Mouse (Mus musculus) olfactory bulb, adult 2 months (tissue): ENCODE results near the gene Ldb1.

Experiments
- CTCF ChIP-seq: fragments of 200-500 bp; IDR thresholded peaks from 2 replicates; pipeline ENCODE4 v1.5.1; 2012; ENCODE audit warnings: low read depth, mild to moderate bottlenecking, low read length, moderate library complexity; ENCODE audit not compliant: insufficient read depth
- POLR2A ChIP-seq: fragments of 200-500 bp; IDR thresholded peaks from 2 replicates; pipeline ENCODE4 v1.6.1; 2012; ENCODE audit warnings: mild to moderate bottlenecking, low read depth, low read length, moderate library complexity; ENCODE audit not compliant: insufficient read depth

DNA sequence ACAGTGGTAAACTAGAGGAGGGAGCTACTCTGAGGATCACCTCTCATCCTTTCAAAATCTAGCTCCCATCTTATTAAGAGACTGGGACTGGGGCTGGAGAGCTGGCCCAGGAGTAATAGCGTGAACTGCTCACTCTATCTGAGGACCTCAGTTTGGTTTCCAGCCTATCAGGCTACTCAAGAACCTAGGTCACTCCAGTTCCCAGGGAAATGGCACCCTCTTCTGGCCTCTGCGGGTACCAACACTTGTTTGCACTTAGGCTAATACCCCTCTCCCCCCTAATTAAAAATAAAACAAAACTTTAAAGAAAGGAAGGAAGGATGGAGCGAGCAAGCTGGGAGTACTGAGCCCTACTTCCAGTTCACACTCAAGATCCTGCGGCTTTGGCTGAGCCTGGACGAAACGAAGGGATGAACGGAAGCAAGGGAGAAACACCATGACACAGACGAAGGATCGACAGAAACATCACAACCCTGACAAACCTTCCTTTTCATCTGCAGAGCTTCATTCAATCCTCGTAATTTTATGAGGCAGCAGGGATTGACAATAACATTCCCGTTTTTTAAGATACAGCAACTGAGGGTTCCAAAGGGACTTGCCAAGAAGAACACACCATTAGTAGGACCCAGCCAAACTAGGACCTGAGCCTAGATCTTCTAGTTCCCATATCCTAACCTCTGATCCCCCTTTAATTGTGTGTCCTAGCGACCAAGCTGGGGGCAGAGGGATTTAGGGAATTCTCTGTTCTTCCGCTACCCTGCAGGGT lies 8.4 kb downstream of the Ldb1 start:
- TF ChIP-seq CTCF, result no peak
- no peak for TF ChIP-seq POLR2A
